Mouse (Mus musculus) embryonic facial prominence, embryonic 10.5 days (tissue): ENCODE measurements around the gene Ppif. TPM values are rescaled to one million over a fixed set of nuclear protein-coding genes. Genes with fewer than 3 reads are reported as not detected.

ENCODE experiments used
- DNase-seq: peaks from one replicate; pipeline ENCODE4 v3.0.0-alpha.2; 2017; ENCODE audit warnings: low spot score
- H3K27ac ChIP-seq: fragments of 300-500 bp; sonication (generic); replicated peaks from 2 replicates; pipeline ENCODE4 v1.5.1; 2016; ENCODE audit warnings: mild to moderate bottlenecking
- H3K27me3 ChIP-seq: fragments of 300-500 bp; sonication (generic); replicated peaks from 2 replicates; pipeline ENCODE4 v1.6.1; 2016; ENCODE audit warnings: low read depth, mild to moderate bottlenecking; ENCODE audit not compliant: poor library complexity, severe bottlenecking
- H3K36me3 ChIP-seq: fragments of 300-500 bp; sonication (generic); replicated peaks from 2 replicates; pipeline ENCODE4 v1.6.1; 2016; ENCODE audit warnings: mild to moderate bottlenecking, moderate library complexity
- H3K4me1 ChIP-seq: fragments of 300-500 bp; sonication (generic); 2 replicates; pipeline ENCODE4 v1.6.1; 2016
- H3K4me3 ChIP-seq: fragments of 300-500 bp; sonication (generic); 2 replicates; pipeline ENCODE4 v1.5.1; 2016; ENCODE audit warnings: mild to moderate bottlenecking, moderate library complexity
- H3K9me3 ChIP-seq: fragments of 300-500 bp; sonication (generic); 2 replicates; pipeline ENCODE4 v1.6.1; 2016; ENCODE audit warnings: mild to moderate bottlenecking
- WGBS: fragments of 180-500 bp; shearing (Covaris S2); methylation state at CpG from one replicate; pipeline ENCODE4 v1.1.7; 2016; 5-methylcytosine and 5-hydroxymethylcytosine counted together
- polyA plus RNA-seq: library from polyadenylated mRNA; unstranded; fragments of >200 nt; fragmentation: Nextera tagmentation; extraction: Ambion mirVana; gene quantifications from 2 replicates; pipeline ENCODE4 v1.2.1, GENCODE M21; 2016

Gene Ppif
- polyA plus RNA-seq, 1 experiment from 2014 or later, result 77.0 TPM

GRCm38 (mm10) chr14:25725690-25726089 is 31.7 kb downstream of the Ppif start:
- Histone ChIP-seq H3K9me3 (no peaks in the 10 kb centered on the region), H3K27me3 (no peaks in the 10 kb centered on the region), H3K4me1 (peaks cover 51% of the 10 kb centered on the region), H3K4me3 (no peak overlapping the region), H3K36me3 (peaks cover 8% of the 10 kb centered on the region), H3K27ac (peak overlapping the region; percentile 76)
- WGBS, result 22% methylated on average over 4 of the region's 4 CpGs
- no peak for DNase-seq

- H3K27ac ChIP-seq, result peak overlapping the region; percentile 72
Observed at GRCm38 (mm10) chr14:25726226-25727148, 32.5 kb downstream of the Ppif start.

GRCm38 (mm10) chr14:25727149-25727510 is 33.2 kb downstream of the Ppif start:
- peak overlapping the region; percentile 72 for H3K27ac ChIP-seq

More at GRCm38 (mm10) chr14:25726226-25727148, 32.5 kb downstream of the Ppif start:
- Histone ChIP-seq H3K9me3 (no peaks in the 10 kb centered on the region), H3K4me3 (no peak overlapping the region), H3K36me3 (peaks cover 2% of the 10 kb centered on the region), H3K27me3 (no peaks in the 10 kb centered on the region), H3K4me1 (peaks cover 51% of the 10 kb centered on the region)
- WGBS, result 47% methylated on average over 20 of the region's 20 CpGs
- DNase-seq, result peak; percentile 83

GRCm38 (mm10) chr14:25734736-25735716 is 41.1 kb downstream of the Ppif start:
- H3K9me3 ChIP-seq, result no peaks in the 10 kb centered on the region
- H3K27ac ChIP-seq, result peak overlapping the region; percentile 79
- H3K4me1 ChIP-seq, result peaks cover 59% of the 10 kb centered on the region
- no peaks in the 10 kb centered on the region; the same call in 1 of the 2 replicates for H3K27me3 ChIP-seq
- H3K36me3 ChIP-seq, result peaks cover 19% of the 10 kb centered on the region
- no peak overlapping the region for H3K4me3 ChIP-seq
- 33% methylated on average over 17 of the region's 17 CpGs for WGBS
- peak; percentile 44 for DNase-seq

More at GRCm38 (mm10) chr14:25727149-25727510, 33.2 kb downstream of the Ppif start:
- DNase-seq, result peak; percentile 58
- Histone ChIP-seq H3K4me3 (no peak overlapping the region), H3K9me3 (no peaks in the 10 kb centered on the region), H3K27me3 (no peaks in the 10 kb centered on the region), H3K36me3 (no peaks in the 10 kb centered on the region), H3K4me1 (peaks cover 49% of the 10 kb centered on the region)
- 57% methylated on average over 5 of the region's 5 CpGs for WGBS

- Histone ChIP-seq H3K27ac (no peak overlapping the region; the same call in 1 of the 2 replicates), H3K4me3 (no peak overlapping the region), H3K4me1 (peaks cover 70% of the 10 kb centered on the region), H3K36me3 (peaks cover 23% of the 10 kb centered on the region), H3K27me3 (peaks cover 4% of the 10 kb centered on the region; the same call in 1 of the 2 replicates), H3K9me3 (no peaks in the 10 kb centered on the region)
- WGBS, result 83% methylated on average over 3 of the region's 3 CpGs
- DNase-seq, result no peak
Observed at GRCm38 (mm10) chr14:25736140-25736539, 42.2 kb downstream of the Ppif start.

GRCm38 (mm10) chr14:25736589-25736988 is 42.6 kb downstream of the Ppif start:
- Histone ChIP-seq H3K4me1 (peaks cover 75% of the 10 kb centered on the region), H3K4me3 (no peak overlapping the region), H3K9me3 (no peaks in the 10 kb centered on the region), H3K36me3 (peaks cover 28% of the 10 kb centered on the region), H3K27me3 (peaks cover 4% of the 10 kb centered on the region; the same call in 1 of the 2 replicates), H3K27ac (no peak overlapping the region; the same call in 1 of the 2 replicates)
- WGBS, result 79% methylated on average over 6 of the region's 6 CpGs
- DNase-seq, result no peak

- Histone ChIP-seq H3K36me3 (peaks cover 36% of the 10 kb centered on the region), H3K27ac (peak overlapping the region; percentile 59), H3K4me3 (no peak overlapping the region), H3K9me3 (no peaks in the 10 kb centered on the region), H3K27me3 (peaks cover 4% of the 10 kb centered on the region; the same call in 1 of the 2 replicates), H3K4me1 (peaks cover 75% of the 10 kb centered on the region)
- WGBS, result 44% methylated on average over 14 of the region's 14 CpGs
- DNase-seq, result peak; percentile 66
Observed at GRCm38 (mm10) chr14:25738591-25739001, 44.6 kb downstream of the Ppif start.

- Histone ChIP-seq H3K9me3 (no peaks in the 10 kb centered on the region), H3K27ac (peak overlapping the region; percentile 45; the same call in 1 of the 2 replicates), H3K4me3 (no peak overlapping the region), H3K27me3 (peaks cover 4% of the 10 kb centered on the region; the same call in 1 of the 2 replicates), H3K4me1 (peaks cover 65% of the 10 kb centered on the region), H3K36me3 (peaks cover 50% of the 10 kb centered on the region)
- 63% methylated on average over 4 of the region's 4 CpGs for WGBS
- DNase-seq, result no peak
Observed at GRCm38 (mm10) chr14:25739957-25740565, 46.1 kb downstream of the Ppif start.

GRCm38 (mm10) chr14:25741211-25741610 is 47.3 kb downstream of the Ppif start:
- peaks cover 59% of the 10 kb centered on the region for H3K4me1 ChIP-seq
- 80% methylated on average over 3 of the region's 3 CpGs for whole genome bisulfite sequencing
- DNase-seq, result no peak
- H3K27me3 ChIP-seq, result peaks cover 4% of the 10 kb centered on the region; the same call in 1 of the 2 replicates
- peaks cover 57% of the 10 kb centered on the region for H3K36me3 ChIP-seq
- 0 out of 2 replicates have a peak overlapping the region, but pooled peaks have one; percentile 32 for H3K27ac ChIP-seq
- H3K9me3 ChIP-seq, result no peaks in the 10 kb centered on the region
- no peak overlapping the region for H3K4me3 ChIP-seq

- no peak for DNase-seq
- H3K4me1 ChIP-seq, result peaks cover 53% of the 10 kb centered on the region
- no peak overlapping the region for H3K27ac ChIP-seq
- WGBS, result 68% methylated on average over 5 of the region's 5 CpGs
- H3K36me3 ChIP-seq, result peaks cover 57% of the 10 kb centered on the region
- H3K4me3 ChIP-seq, result no peak overlapping the region
- no peaks in the 10 kb centered on the region for H3K9me3 ChIP-seq
- peaks cover 4% of the 10 kb centered on the region; the same call in 1 of the 2 replicates for H3K27me3 ChIP-seq
Observed at GRCm38 (mm10) chr14:25741840-25742367, 48.0 kb downstream of the Ppif start.

- no peak for DNase-seq
- 93% methylated on average over 5 of the region's 5 CpGs for WGBS
- peaks cover 54% of the 10 kb centered on the region for H3K36me3 ChIP-seq
- no peak overlapping the region for H3K4me3 ChIP-seq
- 0 out of 2 replicates have a peak, but pooled peaks cover 4% of the 10 kb centered on the region for H3K27me3 ChIP-seq
- peaks cover 54% of the 10 kb centered on the region for H3K4me1 ChIP-seq
- H3K9me3 ChIP-seq, result no peaks in the 10 kb centered on the region
- H3K27ac ChIP-seq, result no peak overlapping the region
Observed at GRCm38 (mm10) chr14:25742943-25743342, 49.0 kb downstream of the Ppif start.
